Mouse (Mus musculus) myocyte (in vitro differentiated cells): ENCODE results near the gene Grtp1. TPM values are rescaled to one million over a fixed set of nuclear protein-coding genes. Genes with fewer than 3 reads are reported as not detected.
A peak's percentile ranks its signal among the peaks of the same experiment; 100 is the strongest.

Experiments used
- H3K27me3 ChIP-seq: one replicate; pipeline ENCODE4 v1.6.1; 2011; ENCODE audit not compliant: control insufficient read depth, insufficient read depth, insufficient read length
- H3K36me3 ChIP-seq: one replicate; pipeline ENCODE4 v1.6.1; 2011; ENCODE audit not compliant: control insufficient read depth, insufficient read depth
- H3K4me2 ChIP-seq: one replicate; pipeline ENCODE4 v1.6.1; 2011; ENCODE audit warnings: low read depth, control low read depth
- H3K4me3 ChIP-seq: one replicate; pipeline ENCODE4 v1.5.1; 2011; ENCODE audit warnings: mild to moderate bottlenecking, control low read depth, moderate library complexity
- H3K79me2 ChIP-seq: one replicate; pipeline ENCODE4 v1.6.1; 2011; ENCODE audit not compliant: control insufficient read depth, insufficient read depth
- H3ac ChIP-seq: one replicate; pipeline ENCODE4 v1.6.1; 2011; ENCODE audit not compliant: control insufficient read depth, insufficient read length
- CEBPB ChIP-seq: IDR thresholded peaks from 2 replicates; pipeline ENCODE4 v1.6.1; 2011; ENCODE audit warnings: mild to moderate bottlenecking, moderate library complexity; ENCODE audit not compliant: poor library complexity, insufficient read depth, severe bottlenecking
- E2F4 ChIP-seq: IDR thresholded peaks from one replicate; pipeline ENCODE4 v1.6.1; 2011; ENCODE audit warnings: mild to moderate bottlenecking, control low read depth, moderate library complexity; ENCODE audit not compliant: insufficient read depth
- MAX ChIP-seq: IDR thresholded peaks from one replicate; pipeline ENCODE4 v1.6.1; 2011; ENCODE audit warnings: low read depth, mild to moderate bottlenecking, control low read depth
- MYOD1 ChIP-seq, 3 experiments: IDR thresholded peaks; one replicate each; pipeline ENCODE4 v1.6.1; 2011; ENCODE audit warnings: control low read depth in 2 of 3, low read depth in 2 of 3, mild to moderate bottlenecking in 2 of 3, moderate library complexity in 1 of 3; ENCODE audit not compliant: insufficient read length in 2 of 3, control insufficient read depth in 1 of 3
- MYOG ChIP-seq, 3 experiments: IDR thresholded peaks; one replicate each; pipeline ENCODE4 v1.6.1; 2011; ENCODE audit warnings: control low read depth in 2 of 3, low read depth in 2 of 3, mild to moderate bottlenecking in 2 of 3; ENCODE audit not compliant: insufficient read length in 2 of 3, control insufficient read depth in 1 of 3, insufficient read depth in 1 of 3
- POLR2A ChIP-seq: IDR thresholded peaks from one replicate; pipeline ENCODE4 v1.6.1; 2011; ENCODE audit warnings: low read depth, mild to moderate bottlenecking, control low read depth, moderate library complexity; ENCODE audit not compliant: insufficient read length
- POLR2AphosphoS2 ChIP-seq: IDR thresholded peaks from one replicate; pipeline ENCODE4 v1.6.1; 2011; ENCODE audit warnings: low read depth, control low read depth; ENCODE audit not compliant: insufficient read length
- REST ChIP-seq: IDR thresholded peaks from one replicate; pipeline ENCODE4 v1.6.1; 2011; ENCODE audit warnings: mild to moderate bottlenecking, control low read depth, moderate library complexity; ENCODE audit not compliant: insufficient read depth, insufficient read length
- SRF ChIP-seq: IDR thresholded peaks from one replicate; pipeline ENCODE4 v1.6.1; 2011; ENCODE audit warnings: low read depth; ENCODE audit not compliant: control insufficient read depth, insufficient read length
- TCF12 ChIP-seq: IDR thresholded peaks from one replicate; pipeline ENCODE4 v1.6.1; 2011; ENCODE audit warnings: mild to moderate bottlenecking, control low read depth; ENCODE audit not compliant: poor library complexity, insufficient read depth, severe bottlenecking
- TCF3 ChIP-seq: IDR thresholded peaks from one replicate; pipeline ENCODE4 v1.6.1; 2011; ENCODE audit warnings: low read depth, control low read depth; ENCODE audit not compliant: insufficient read length
- USF1 ChIP-seq: IDR thresholded peaks from one replicate; pipeline ENCODE4 v1.6.1; 2011; ENCODE audit warnings: low read depth, mild to moderate bottlenecking, control low read depth, moderate library complexity
- polyA plus RNA-seq: library from polyadenylated mRNA; unstranded; fragments of >200 nt; fragmentation: generic; extraction: Trizol; gene quantifications from one replicate; pipeline ENCODE4 v1.2.1, GENCODE M21; 2012; ENCODE audit warnings: missing spikeins

Gene Grtp1
- polyA plus RNA-seq, 1 experiment, result 34.4 TPM

- H3K27me3 ChIP-seq, result no peaks in the 10 kb centered on the region
- no peaks in the 10 kb centered on the region for H3K79me2 ChIP-seq
- H3ac ChIP-seq, result no peak overlapping the region
- peaks cover 3% of the 10 kb centered on the region for H3K36me3 ChIP-seq
- no peak for TF ChIP-seq REST
- TF ChIP-seq POLR2A, result no peak
- no peak for TF ChIP-seq TCF12
- TF ChIP-seq POLR2AphosphoS2, result no peak
- no peak overlapping the region for H3K4me3 ChIP-seq
- H3K4me2 ChIP-seq, result no peak overlapping the region
Measured at GRCm38 (mm10) chr8:13190235-13190634, 10.2 kb downstream of the Grtp1 start.

GRCm38 (mm10) chr8:13188857-13189256 lies 11.6 kb downstream of the Grtp1 start:
- H3K4me2 ChIP-seq, result peak overlapping the region; percentile 55
- no peak overlapping the region for H3ac ChIP-seq
- peaks cover 5% of the 10 kb centered on the region for H3K36me3 ChIP-seq
- H3K4me3 ChIP-seq, result no peak overlapping the region
- no peaks in the 10 kb centered on the region for H3K27me3 ChIP-seq
- H3K79me2 ChIP-seq, result no peaks in the 10 kb centered on the region
- TF ChIP-seq SRF (no peak), POLR2AphosphoS2 (peak; percentile 57), TCF3 (peak; percentile 84), TCF12 (peak; percentile 86), MYOD1 (IDR thresholded peaks at IDR 0.05; ENCODE audit: control insufficient read depth in 1 of 3, insufficient read length in 2 of 3, low read depth in 2 of 3) (peak; percentile 75 to 99 (median 91)), REST (no peak), MYOG (IDR thresholded peaks at IDR 0.05; ENCODE audit: control insufficient read depth in 1 of 3, insufficient read depth in 1 of 3, insufficient read length in 2 of 3, low read depth in 2 of 3) (peak; percentile 82 to 98 (median 96))

- Histone ChIP-seq H3K36me3 (peaks cover 5% of the 10 kb centered on the region), H3K4me3 (no peak overlapping the region), H3ac (no peak overlapping the region), H3K27me3 (no peaks in the 10 kb centered on the region), H3K79me2 (no peaks in the 10 kb centered on the region), H3K4me2 (peak overlapping the region; percentile 50)
- TF ChIP-seq MYOD1 (IDR thresholded peaks at IDR 0.05; ENCODE audit: control insufficient read depth in 1 of 3, insufficient read length in 2 of 3, low read depth in 2 of 3) (peak in 2 of 3 experiments; percentile 54 to 82), MYOG (IDR thresholded peaks at IDR 0.05; ENCODE audit: control insufficient read depth in 1 of 3, insufficient read depth in 1 of 3, insufficient read length in 2 of 3, low read depth in 2 of 3) (peak; percentile 25 to 85 (median 54)), TCF3 (no peak), MAX (no peak), TCF12 (no peak)
Measured at GRCm38 (mm10) chr8:13188052-13188555, 12.3 kb downstream of the Grtp1 start.

- TF ChIP-seq CEBPB, result no peak
- no peak for TF ChIP-seq E2F4
- TF ChIP-seq TCF12, result no peak
- TF ChIP-seq USF1, result no peak
- no peak for TF ChIP-seq MAX
- no peak for TF ChIP-seq MYOD1 (IDR thresholded peaks at IDR 0.05; ENCODE audit: control insufficient read depth in 1 of 3, insufficient read length in 2 of 3, low read depth in 2 of 3)
- no peak for TF ChIP-seq REST
- TF ChIP-seq MYOG (IDR thresholded peaks at IDR 0.05; ENCODE audit: control insufficient read depth in 1 of 3, insufficient read depth in 1 of 3, insufficient read length in 2 of 3, low read depth in 2 of 3), result no peak
- TF ChIP-seq SRF, result no peak
- no peak for TF ChIP-seq POLR2A
- no peak for TF ChIP-seq TCF3
- no peak for TF ChIP-seq POLR2AphosphoS2
- no peaks in the 10 kb centered on the region for H3K79me2 ChIP-seq
- peaks cover 5% of the 10 kb centered on the region for H3K36me3 ChIP-seq
- peak overlapping the region; percentile 50 for H3K4me2 ChIP-seq
- no peaks in the 10 kb centered on the region for H3K27me3 ChIP-seq
- H3ac ChIP-seq, result no peak overlapping the region
- no peak overlapping the region for H3K4me3 ChIP-seq
Measured at GRCm38 (mm10) chr8:13187638-13188037, 12.8 kb downstream of the Grtp1 start.

- H3K4me3 ChIP-seq, result no peak overlapping the region
- H3K4me2 ChIP-seq, result peak overlapping the region; percentile 50
- H3K36me3 ChIP-seq, result peaks cover 5% of the 10 kb centered on the region
- TF ChIP-seq SRF (no peak), REST (no peak), E2F4 (no peak), MYOD1 (IDR thresholded peaks at IDR 0.05; ENCODE audit: control insufficient read depth in 1 of 3, insufficient read length in 2 of 3, low read depth in 2 of 3) (no peak), TCF12 (no peak), MYOG (IDR thresholded peaks at IDR 0.05; ENCODE audit: control insufficient read depth in 1 of 3, insufficient read depth in 1 of 3, insufficient read length in 2 of 3, low read depth in 2 of 3) (no peak), MAX (no peak), TCF3 (no peak), POLR2A (no peak), USF1 (no peak), CEBPB (no peak), POLR2AphosphoS2 (no peak)
- H3ac ChIP-seq, result no peak overlapping the region
- H3K27me3 ChIP-seq, result no peaks in the 10 kb centered on the region
- no peaks in the 10 kb centered on the region for H3K79me2 ChIP-seq
Measured at GRCm38 (mm10) chr8:13187229-13187628, 13.2 kb downstream of the Grtp1 start.
